Mouse (Mus musculus): Measurements from ENCODE around the gene Gm10037.

- TF ChIP-seq GATA1 (IDR thresholded peaks at IDR 0.05; ENCODE audit: low read length) (no peak), TAL1 (IDR thresholded peaks at IDR 0.05; ENCODE audit: low read length) (no peak)
These were observed 31.6 kb downstream of the Gm10037 start for GRCm38 (mm10) chr13:67862508-67862907.
